Mouse (Mus musculus) embryo, embryonic 10.5 days (tissue): ENCODE data around the gene Fam25c.
"Not testable (repeated sequence)": the region's sequence is repeated elsewhere in the genome, so short reads cannot be mapped to it uniquely, and the experiment has no call there.

ENCODE experiments used
- DNase-seq: peaks from one replicate; pipeline ENCODE4 v3.0.0-alpha.2; 2015; ENCODE audit warnings: low spot score

Gene Fam25c

DNA sequence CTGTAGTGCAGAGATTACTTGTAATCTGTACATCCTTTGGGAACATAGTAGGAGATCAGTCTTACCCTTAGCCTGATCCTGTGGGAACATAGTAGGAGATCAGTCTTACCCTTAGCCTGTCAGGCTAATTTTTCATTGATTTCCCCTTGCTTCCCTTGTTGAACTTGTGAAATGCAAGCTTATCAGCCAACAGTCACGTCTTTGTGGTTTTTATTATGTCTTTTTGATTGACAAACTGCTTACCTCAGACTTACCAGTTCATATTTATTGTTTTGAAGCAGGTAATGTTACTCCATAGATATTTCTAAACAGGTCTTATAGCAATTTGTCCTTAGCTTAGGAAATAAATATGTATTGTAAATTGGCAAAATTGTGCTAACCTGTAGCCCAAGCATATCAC is 27.6 kb downstream of the Fam25c start:
- no peak for DNase-seq

DNA sequence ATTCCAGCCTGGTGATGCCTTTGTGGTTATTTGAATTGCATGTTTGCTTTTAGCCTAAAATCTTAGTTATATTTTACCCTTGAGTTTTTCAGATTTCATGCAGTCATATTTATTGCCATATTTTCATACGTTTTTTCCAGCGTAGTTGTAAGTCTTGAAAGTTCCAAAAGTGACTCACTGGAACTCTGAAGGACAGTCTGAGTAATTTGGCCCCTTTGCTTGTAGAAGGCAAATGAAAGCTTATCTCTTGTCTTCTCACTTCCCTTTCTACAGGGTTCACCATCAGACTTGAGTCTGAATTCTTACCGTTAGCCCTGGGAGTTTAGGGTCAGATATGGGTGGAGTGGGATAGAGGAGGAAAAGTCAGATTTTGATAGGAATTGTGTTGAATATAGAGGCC is 28.6 kb downstream of the Fam25c start:
- no peak for DNase-seq

DNA sequence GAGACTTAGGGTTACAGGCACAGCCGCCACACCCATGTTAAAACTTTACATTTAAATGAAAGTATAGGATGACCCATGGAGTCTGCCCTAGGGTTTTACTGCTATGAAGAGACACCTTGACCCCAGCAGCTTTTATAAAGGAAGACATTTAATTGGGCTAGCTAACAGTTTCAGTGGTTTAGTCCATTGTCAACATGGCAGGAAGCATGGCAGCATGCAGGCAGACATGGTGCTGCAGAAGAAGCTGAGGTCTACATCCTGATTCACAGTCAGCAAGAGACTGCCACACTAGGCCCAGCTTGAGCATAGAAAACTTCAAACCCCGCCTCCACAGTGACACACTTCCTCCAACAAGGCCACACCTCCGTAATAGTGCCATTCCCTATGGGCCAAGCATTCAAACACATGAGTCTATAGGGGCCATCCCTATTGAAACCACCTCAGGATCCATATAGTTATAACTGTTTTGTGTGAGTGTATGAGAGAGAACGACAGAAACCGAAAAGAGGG is 31.6 kb downstream of the Fam25c start:
- no peak for DNase-seq

DNA sequence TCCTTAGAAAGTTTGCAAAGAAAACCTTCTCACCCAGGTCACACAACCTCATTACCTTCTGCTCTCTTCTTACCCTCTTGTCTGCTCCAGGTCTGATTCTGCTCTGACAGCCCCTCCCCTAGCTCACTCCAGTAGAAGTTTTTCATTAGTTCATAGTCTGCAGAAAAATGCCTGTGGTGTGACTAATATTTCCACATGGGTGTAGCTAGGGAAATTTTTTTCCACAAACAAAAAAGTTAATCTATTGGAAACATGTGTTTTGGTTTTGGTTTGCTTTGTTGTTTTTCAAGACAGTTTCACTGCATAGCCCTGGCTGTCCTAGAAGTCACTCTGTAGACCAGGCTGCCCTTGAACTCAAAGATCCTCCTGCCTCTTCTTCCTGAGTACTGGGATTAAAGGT is 37.1 kb downstream of the Fam25c start:
- no peak for DNase-seq

DNA sequence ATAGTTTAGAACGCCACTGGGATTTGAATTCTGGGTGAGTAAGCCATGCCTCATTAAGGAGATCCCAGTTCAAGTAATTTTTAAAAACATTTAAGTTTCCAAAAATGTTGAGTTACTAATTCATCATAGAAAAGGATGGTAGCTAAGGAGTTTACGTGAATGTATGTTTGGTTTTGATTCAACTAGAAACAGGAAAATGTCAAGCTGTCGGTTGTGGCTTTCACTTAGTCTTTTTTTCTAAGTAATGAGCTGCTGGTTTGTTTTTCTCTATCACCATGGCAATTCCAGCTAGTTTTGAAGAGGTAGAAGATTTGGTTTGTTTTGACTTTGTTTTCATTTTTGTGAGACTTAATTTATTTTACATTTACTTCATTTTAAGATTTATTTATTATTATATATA is 37.8 kb downstream of the Fam25c start:
- no peak for DNase-seq

DNA sequence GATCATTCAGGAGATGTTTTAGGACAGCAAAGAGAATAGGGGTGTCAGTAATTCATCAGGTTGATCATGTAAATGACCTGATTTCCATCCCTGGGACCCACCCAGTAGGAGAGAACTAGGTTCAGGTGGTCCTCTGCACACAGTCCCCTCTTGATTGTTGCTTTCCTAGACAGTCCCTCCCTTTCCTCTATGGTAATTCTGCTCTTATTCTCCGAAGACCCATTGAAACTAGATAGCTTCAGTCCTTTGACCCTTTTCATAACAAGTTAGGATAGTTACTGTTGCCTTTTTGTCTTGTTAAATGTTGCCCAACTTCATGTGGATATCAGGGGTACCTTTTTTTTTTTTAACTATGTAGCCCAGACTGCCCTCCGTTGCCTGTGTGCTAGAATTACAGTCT is 38.9 kb downstream of the Fam25c start:
- no peak for DNase-seq

DNA sequence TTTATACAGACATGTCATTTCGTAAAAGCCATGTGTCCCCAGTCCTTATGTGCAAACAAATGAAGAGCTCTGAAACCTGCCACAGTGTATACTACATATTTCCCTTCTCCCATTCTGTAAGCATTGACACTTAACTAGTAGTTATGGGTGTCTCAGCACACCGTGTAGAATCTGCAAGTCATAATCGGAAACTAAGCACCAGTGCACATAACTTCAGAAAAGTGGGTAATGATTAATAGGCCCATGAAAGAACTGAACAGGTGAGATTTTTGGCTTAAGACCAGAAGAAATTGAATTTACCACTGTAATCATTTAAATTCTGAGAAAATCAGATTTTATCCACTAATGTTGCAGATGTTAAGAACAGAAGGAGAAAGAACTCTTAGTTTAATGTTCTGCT is 40.4 kb downstream of the Fam25c start:
- DNase-seq, result no peak

DNA sequence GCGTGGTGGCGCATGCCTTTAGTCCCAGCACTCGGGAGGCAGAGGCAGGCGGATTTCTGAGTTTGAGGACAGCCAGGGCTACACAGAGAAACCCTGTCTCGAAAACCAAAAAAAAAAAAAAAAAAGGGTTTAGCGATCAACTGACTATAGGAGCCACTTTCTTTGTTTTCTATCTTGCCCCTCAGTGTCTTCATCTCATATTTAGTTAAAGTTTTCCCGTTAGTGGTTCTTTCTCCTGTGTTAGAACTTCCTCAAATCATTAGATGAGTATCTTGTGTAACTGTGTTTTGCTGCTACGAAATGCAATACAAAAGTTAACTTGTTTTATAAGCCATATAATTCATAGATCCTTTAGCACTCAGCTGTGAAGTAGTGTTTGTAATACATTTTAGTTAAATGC is 40.9 kb downstream of the Fam25c start:
- not testable (repeated sequence) for DNase-seq

DNA sequence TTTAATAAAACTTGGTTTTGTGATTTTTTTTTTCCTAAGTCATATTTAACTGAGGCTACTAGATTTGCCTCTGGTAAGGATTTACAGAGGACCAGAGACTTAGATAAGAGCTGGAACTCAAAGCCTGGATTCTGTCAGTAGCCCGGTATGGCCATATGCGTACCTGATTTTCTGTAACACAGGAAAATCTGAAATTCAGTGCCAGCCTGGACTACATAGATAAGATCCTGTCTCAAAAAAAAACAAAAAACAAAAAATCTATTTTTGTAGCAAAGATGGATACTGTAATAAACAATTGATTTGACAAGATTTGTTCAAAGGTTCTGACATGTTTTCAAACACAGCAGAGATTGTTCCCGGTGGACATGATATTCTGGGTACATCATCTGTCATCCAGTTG is 41.6 kb downstream of the Fam25c start:
- DNase-seq, result no peak

DNA sequence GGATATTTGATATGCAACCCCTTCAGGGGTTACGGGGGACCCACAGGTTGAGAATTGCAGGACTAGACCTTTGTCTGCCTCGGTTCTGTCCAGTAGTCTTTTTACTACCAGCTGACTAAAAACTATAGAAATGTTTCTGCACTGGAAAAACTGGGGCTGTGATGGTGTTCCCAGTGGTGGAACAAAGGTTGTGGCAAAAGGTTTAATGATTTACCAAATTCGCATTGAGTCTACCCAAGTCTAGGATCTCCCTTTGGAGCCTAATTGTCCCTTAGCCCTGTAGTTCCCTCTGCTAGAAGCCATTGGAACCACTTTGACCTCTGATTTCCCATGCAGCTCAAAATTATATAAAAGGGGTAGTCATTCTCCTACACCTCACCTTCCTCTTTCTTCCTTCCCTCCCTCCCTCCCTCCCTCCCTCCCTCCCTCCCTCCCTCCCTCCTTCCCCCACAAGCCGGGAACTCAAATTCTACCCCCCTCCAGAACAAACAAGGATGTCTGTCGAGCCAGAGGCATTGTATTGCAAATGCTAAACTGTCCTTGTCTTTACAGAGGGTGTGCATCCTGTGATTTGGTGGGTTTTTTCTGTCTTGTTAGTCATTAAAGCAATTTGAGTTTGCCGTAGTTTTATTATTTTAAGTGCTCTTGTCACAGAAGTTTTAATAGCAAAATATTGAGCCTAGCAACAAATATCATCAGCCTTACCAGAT is 42.7 kb downstream of the Fam25c start:
- peak; percentile 21 for DNase-seq

DNA sequence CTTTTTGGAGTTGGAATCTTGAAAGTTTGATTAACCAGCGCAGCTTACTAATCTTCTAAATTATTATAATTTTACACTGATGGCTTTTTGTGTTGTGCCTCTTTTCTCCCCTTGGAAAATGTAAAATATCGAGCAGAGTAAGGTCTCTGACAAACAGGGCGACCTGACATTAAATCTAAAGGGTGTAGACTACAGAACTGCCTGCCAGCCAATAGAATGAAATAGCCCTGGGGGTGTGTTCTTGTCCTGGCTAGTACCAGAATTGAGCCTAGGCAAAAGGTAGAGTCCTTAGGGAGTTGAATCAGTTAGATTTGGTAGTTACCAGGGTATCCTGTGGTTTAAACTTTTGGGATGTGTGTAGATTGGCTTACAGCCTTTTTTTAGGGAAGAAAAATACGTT is 43.5 kb downstream of the Fam25c start:
- DNase-seq, result peak; percentile 66

DNA sequence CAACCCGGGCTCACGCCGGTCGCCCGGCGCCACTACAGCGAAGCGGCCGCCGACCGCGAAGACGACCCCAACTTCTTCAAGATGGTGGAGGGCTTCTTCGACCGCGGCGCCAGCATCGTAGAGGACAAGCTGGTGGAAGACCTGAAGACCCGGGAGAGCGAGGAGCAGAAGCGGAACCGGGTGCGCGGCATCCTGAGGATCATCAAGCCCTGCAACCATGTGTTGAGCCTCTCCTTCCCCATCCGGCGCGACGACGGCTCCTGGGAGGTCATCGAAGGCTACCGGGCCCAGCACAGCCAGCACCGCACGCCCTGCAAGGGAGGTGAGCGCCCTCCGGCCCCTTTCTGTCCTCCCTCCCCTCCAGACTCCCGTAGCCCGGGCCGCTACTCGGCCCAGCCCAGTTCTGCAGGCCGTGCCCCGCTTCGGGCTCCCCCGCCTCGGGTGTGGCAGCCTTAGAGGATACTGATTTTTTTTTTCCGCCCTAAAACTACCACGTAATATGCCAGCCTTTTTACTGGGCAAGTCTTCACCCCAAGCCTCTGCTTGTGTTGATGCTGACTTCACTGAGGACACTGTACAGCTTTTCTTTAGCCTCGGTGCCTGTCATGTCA is 44.1 kb downstream of the Fam25c start:
- DNase-seq, result peak; percentile 52

DNA sequence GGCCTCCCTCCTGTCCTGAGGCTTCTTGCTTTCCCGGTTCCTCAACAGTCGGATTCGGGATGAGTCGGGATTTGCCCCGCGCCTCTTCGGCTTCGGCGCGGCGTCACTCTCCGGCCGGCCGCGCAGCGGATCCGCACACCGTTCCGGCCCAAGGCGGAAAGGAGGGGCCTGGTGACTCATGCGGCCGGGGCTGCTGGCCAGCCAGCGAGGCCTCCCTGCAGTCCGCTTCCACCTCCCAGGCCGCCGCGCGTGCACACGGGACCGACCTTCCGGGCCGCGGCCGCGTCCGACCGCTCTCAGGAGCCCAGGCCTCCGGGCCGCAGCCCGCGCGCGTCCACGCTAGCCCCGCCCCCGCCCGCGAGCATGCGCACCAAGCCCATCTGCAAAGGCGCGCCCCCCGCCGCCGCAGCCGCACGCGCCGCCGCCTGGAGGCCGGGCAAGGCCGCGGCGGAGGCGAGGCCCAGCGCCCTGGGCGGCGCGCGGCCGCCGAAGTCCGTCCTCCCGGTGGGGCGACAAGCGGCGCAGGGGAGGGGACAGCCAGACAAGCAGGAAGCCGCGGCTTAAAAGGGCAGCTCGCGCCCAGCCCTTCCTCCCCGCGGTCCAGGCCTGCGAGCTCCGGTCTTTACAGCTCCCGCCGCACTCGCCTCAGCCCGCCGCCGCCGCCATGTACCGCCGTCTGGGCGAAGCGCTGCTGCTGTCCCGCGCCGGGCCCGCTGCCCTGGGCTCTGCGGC is 44.8 kb downstream of the Fam25c start, which contains the start of the genes Shld2 and Glud1:
Gene Shld2, minus strand, starts transcription at position 260 of the 732 bp plus-strand sequence.
Gene Glud1, plus strand, starts transcription at position 494 of the 732 bp plus-strand sequence.
- DNase-seq, result peak; percentile 96

DNA sequence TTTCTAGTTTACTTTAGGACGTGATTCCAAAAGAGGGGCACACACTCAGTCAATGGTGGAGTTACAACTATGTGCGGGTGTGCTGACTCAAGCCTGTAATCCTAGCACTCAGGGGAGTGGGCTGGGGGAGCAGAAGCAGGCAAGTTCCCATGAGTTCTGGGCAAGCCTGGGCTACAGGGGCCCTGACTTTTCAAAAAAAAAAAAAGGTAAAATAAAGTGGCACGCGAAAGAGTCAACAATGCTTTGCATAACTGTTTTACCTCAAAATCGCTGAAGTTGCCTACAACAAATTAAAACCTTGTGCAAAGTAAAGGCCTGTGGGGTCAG is 45.4 kb downstream of the Fam25c start:
- no peak for DNase-seq

DNA sequence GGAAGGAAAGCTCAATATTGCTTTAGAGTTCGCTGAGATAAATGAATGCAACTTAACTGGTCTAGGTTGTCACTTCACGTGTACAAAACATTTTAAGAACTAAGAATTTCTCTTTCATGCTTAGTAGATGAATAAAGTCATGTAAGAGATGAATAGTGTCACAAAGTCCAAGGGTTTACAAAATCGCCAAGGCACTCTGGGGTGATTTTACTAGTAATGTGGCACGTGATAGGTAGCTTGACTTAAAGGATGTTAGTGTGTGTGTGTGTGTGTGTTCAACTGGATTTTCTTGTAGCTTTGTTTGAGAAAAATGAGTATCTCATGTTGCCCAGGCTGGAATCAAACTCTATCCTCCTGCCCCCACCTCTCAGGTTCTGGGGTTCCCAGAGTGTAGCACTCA is 46.0 kb downstream of the Fam25c start:
- DNase-seq, result peak; percentile 8

DNA sequence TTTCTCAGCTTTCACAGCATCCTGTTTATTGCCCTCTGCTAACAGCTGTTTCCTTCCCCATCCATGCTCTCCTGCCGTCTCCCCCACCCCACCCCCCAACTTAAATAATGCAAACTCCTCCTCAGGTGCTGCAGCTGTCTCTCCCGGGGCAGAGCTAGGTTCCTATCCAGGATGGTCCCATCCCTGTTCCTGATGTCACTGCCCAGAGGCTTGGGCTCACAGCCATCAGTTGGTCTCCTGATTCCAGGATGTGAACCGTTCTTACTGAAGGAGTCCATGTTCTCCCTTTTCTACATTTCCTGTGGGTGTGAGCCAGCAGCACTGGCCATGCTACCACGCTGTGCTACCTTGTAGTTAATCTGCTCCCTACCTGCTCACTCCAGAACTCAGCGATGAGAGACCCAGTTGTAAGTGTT is 52.0 kb downstream of the Fam25c start:
- no peak for DNase-seq

DNA sequence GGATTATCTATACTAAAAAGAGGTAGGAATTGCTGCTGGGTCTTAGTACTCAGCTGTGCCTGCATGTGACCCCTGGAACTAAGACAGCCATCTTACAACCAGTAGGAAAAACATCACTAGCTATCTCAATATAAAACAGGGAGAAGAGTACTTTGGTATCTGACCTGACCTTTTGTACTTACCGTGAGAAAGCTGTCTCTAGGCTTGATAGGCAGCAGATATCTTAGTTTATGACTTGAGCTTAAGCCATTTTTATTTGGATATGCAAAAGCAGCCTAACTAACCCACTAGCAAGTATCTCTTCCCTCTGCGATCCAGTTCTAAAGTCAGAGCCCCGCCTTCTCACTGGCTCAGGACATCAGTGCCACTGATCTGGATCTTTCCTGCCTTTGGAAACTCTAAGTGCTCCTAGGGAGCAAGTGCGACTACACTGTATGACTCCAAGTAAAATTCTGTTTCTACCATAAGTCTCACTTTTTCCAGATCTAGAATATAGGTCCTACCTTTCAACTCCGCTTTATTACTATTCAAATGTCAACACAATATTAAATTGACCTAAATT is 52.5 kb downstream of the Fam25c start:
- no peak for DNase-seq
